ENCODE assay signal across 10 mouse cellular contexts in the genomic region with DNA sequence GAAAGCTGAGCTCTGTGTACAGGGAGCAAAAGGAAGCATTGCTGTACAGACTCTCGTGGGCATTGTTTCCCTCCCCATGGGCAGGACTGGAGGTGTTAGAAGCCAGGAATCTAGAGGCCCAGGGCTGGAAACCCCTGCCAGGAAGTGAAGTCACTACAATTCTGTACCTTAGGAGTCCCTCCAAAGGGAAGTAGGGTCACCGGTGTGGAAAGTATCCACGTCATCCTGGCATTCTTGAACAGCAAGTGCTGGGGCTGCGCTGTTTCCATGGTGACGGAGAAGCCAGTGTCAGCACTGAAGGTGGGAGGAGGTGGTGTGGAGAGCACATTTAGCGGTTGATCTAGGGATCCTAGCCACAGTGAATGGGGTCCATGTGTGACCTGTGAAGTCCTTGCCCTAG.
A peak's percentile ranks its signal among the peaks of the same experiment; 100 is the strongest.
DNase-seq lines count a peak whose midpoint lies in the region; ATAC-seq lines count a peak whose summit lies in the region.
"Had no signal": no experiment of that assay in that cellular context is flagged by ENCODE, and none has a peak within 500 bp of the region (broad histone marks: within the 10 kb centered on the region; RNA-seq: fewer than 3 reads in every experiment).

No protein-coding gene starts in this region.

- H3K9ac ChIP-seq in lung, embryonic 16.5 days (ENCODE audit: low read length) = no peak overlapping the region

- H3K9me3 ChIP-seq in lung, embryonic 16.5 days (ENCODE audit: control insufficient read depth, low read length) = no peaks in the 10 kb centered on the region
- H3K9me3 ChIP-seq: megakaryocyte, embryonic 14.5 days had no signal

- no peaks in the 10 kb centered on the region for H3K27me3 ChIP-seq in lung, embryonic 16.5 days (ENCODE audit: control insufficient read depth, insufficient read depth, low read depth, low read length)
- H3K27me3 ChIP-seq: megakaryocyte, embryonic 14.5 days; Patski had no signal

- H3K27ac ChIP-seq in lung, embryonic 16.5 days (ENCODE audit: low read length) = no peak overlapping the region

- no peaks in the 10 kb centered on the region for H3K4me1 ChIP-seq in lung, embryonic 16.5 days (replicated peaks; ENCODE audit: control insufficient read depth, insufficient read depth, low read length)
- H3K4me1 ChIP-seq: megakaryocyte, embryonic 14.5 days had no signal

- H3K4me3 ChIP-seq in lung, embryonic 16.5 days (ENCODE audit: low read length) = no peak overlapping the region
- H3K4me3 ChIP-seq: megakaryocyte, embryonic 14.5 days had no signal

- WGBS in lung, embryonic 16.5 days = 26% methylated on average over 6 of the region's 6 CpGs

- H3K36me3 ChIP-seq in lung, embryonic 16.5 days (ENCODE audit: control insufficient read depth, insufficient read depth, low read length) = no peaks in the 10 kb centered on the region

- 0 out of 2 replicates have a peak, but pooled peaks have one; percentile 20 for ATAC-seq in lung, embryonic 16.5 days (ENCODE audit: low read depth)
- ATAC-seq: Patski had no signal

- no peak for DNase-seq in lung, postnatal 25 days (ENCODE audit: low spot score)
- DNase-seq in frontal cortex, postnatal 10 days (ENCODE audit: low spot score in 2 of 2) = peak; percentile 36 to 52
- DNase-seq in layer of hippocampus, adult 8-10 months (ENCODE audit: low spot score in 2 of 2) = peak; percentile 63 to 64
- peak; percentile 51 for DNase-seq in retina, postnatal 1 day
- no peak for DNase-seq in spleen, adult 12 weeks (ENCODE audit: low spot score)
- no peak for DNase-seq in spleen, adult 18-20 months
- no peak for DNase-seq in adrenal gland, adult 18-20 months (ENCODE audit: low spot score in 2 of 2)

- H3K4me2 ChIP-seq in lung, embryonic 16.5 days (ENCODE audit: low read depth, low read length) = no peak overlapping the region

Comparison
In these comparisons a context has a peak if more than half of its experiments do, and no peak if none do; other contexts are left out.
1. DNase-seq: peak in frontal cortex, postnatal 10 days (2 of 2), layer of hippocampus, adult 8-10 months (2 of 2) and retina, postnatal 1 day (single experiment); none in lung, postnatal 25 days (single experiment), spleen, adult 12 weeks (single experiment), spleen, adult 18-20 months (0 of 2) and adrenal gland, adult 18-20 months (0 of 2).